Mouse (Mus musculus): ENCODE measurements around the gene Gm438.
"Not testable (repeated sequence)": the region's sequence is repeated elsewhere in the genome, so short reads cannot be mapped to it uniquely, and the experiment has no call there.

Gm438 gene

GRCm38 (mm10) chr4:144786483-144786882 lies at the start of gene Gm438:
Gene Gm438 (minus strand): TSS chr4:144786583.
- DNase-seq, result no peak

DNA sequence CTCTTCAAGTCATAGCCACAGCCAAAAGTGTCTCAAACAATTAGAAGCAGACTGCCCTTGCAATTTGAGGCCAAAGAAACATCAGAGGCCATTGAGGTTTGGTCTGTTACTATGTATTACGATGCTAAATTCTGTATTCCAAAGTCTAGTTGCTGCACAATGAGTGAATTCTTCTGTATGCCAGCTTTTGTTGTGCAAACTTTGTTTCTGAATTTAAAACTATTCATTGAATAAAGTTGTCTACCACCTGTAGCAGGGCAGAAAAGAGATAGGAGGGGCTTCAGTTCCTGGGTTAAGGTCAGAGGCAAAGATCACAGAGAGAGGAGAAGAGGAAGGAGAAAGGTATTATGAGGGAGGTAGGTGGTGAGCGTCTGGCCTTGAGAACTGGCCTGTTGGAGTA lies 38.3 kb upstream of the Gm438 start:
- no peak for DNase-seq

GRCm38 (mm10) chr4:144823996-144824395 lies 37.6 kb upstream of the Gm438 start:
- no peak for DNase-seq

GRCm38 (mm10) chr4:144807135-144807534 lies 20.8 kb upstream of the Gm438 start:
- DNase-seq, result not testable (repeated sequence)

- DNase-seq, result no peak
Observed at GRCm38 (mm10) chr4:144803633-144804032, 17.2 kb upstream of the Gm438 start.

DNA sequence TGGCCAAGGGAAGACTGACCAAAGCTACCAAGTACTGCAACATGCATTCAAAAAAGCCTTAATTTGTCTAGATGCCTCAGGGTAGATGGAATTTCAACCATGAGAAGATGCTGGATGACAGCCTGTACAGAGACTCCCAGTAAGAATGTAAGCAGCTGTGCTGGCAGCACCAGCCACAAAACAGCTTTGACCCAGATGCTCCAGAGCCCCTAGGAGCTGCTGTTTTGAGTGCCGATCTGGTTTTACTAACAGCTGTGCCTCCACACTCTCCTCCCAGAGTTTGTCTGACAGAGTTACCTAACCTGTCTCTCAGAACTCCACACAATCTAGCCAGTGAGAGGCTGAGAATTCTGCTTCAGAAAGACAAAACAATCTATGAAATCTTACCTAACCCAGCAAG lies 3.8 kb upstream of the Gm438 start:
- DNase-seq, result peak; percentile 52

DNA sequence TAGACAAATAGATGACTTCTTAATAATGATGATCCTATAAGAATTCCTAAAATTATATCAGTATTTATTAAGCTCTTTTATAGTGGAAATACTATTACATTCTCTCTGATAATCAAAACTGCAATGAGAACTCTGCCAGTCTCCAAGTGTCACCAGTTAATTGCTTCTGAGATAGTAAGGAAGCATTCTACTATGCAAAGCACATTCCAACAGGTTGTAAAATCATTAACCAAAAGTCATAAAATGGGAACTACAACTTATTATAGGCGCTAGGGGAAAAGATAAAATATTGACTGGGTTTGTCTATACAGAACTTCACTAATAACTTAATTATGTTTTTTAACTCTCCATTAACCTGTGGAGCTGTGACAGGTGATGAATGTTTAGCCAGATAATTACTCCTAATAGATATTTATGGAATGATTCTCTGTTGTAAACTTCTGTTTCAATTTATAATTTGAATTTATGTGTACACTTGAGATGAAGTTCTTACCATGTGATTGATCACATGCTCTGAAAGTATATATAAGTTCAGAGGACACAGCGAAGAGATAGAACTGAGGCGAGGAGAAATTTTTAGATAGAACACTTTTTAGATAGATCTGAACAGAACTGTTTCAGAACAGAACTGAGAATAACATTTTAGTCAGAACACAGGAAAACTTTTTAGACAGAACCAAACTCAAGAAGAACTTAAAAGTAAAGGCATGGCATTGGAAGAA lies 3.7 kb downstream of the Gm438 start:
- no peak for DNase-seq

DNA sequence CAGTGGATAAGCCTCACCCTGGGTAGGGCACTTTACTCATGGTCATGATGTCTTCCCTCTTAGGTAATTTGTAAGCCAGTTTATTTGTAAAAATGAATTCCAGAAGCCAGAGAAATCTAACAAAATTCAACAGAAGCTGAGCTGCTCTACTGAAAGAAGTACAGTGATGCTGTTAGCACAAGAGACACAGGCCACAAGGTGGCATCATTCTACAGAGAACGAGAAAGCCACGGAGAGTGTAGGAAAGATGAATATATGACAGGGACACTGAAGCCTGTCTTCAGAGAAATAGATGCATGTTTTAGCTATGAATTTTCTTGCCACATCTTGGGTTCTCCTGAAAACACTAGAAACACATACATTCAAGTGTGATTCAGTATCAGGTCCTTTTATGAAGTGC lies 20.7 kb downstream of the Gm438 start:
- DNase-seq, result peak; percentile 36

DNA sequence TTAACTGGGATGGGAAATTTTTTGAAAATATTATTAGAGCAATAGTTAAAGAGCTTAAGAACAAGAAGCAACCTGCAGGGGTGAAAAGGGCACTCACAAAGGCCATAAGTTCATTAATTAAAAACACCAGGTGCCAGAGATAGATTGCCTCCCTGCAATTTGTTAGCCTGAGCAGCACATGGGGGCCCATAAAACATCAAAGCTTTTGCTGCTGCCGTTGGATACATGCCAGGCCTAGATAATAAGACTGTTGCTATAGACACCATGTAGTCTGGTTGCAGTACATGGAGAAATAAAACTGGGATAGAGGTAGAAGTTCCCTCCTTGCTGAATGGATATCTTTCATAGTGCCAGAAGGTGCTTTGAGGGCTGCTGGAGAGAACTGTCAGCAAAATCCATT lies 37.2 kb downstream of the Gm438 start:
- no peak for DNase-seq

All from retina, postnatal 1 day (tissue).